Mouse (Mus musculus): ENCODE results near the gene Eps8l2. TPM values are rescaled to one million over a fixed set of nuclear protein-coding genes. Genes with fewer than 3 reads are reported as not detected.

Gene Eps8l2
- total RNA-seq (2023; ENCODE audit: inconsistent age): 1.2 TPM in 1 of 4 replicates, not detected in the others

DNA sequence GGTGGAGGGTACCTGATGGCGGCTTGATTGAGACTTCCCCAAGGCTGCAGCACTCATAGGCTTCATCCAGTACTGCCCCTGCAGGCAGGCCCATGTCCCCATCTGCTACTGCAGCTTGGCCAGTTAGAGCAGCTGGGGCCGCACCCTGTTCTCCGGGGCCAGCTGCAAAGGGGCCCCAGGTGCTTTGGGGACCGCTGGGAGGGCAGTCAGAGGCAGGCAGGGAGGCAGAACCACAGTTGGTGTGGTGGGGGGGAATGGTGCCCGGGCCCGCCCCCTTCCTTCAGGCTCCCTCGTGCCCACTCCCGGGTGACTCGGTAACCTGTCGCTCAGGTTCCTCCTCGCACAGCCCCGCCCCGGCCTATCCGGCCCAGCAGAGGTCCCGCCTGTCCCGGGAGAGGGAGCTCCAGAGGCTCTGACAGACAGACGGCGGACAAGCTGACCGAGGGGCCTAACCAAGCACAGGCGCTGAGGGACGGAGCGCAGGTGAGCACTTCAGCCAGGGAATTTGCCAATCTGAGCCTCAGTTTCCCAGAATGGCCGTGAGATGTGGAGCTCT, at the start of gene Eps8l2:
TSS of gene Eps8l2 (plus strand) at position 305 of the 556 bp plus-strand sequence.

GRCm38 (mm10) chr7:141291921-141292582, 46.6 kb upstream of the Eps8l2 start, which contains the start of gene Drd4:
Gene Drd4, plus strand, starts transcription at chr7:141292006.

DNA sequence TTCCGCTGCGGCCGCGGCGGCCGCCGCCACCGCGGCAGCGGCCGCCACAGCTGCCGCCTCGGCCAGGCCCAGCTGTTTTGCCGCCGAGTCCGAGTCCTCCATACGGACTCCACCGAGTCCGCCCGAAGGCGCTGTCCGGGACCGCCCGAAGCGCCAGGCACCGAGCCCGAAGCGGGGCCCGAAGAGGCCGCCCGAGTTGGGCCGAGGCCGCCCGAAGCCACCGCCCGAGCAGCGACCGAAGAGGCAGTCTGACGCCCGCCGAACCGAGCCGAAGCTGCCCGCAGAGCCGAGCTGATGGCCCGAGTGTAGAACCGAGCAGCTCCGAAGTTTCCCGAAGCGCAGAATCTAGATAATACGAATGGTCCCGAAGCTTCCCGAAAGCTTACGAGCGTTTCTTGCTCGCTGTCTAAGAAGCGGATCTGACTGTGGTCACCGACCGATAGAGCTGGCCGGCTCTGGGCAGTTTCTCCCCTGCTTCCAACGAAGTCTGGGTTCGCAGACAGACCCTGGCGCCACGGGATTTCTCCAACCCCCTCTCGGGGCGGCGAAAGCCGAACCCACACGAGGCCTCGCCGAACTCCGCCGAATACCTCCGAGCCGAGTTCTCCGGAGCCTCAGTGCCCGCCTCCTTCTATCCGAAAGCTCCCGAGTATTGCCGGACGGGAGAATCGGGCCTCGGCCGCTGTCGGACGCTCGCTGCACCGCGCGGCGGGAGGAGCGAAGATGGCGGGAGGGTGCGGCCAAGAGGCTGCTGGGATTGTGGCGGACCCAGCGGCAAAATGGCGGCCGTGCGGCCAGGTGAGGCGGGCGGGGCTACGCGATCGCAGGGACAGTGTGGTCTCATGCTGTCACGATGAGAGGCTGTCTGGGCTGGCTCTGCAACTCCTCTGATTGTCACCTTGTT, 11.0 kb upstream of the Eps8l2 start, which contains the start of the genes Deaf1 and Tmem80:
TSS of gene Deaf1 (minus strand) at position 222 of the 904 bp plus-strand sequence.
TSS of gene Tmem80 (plus strand) at position 271 of the 904 bp plus-strand sequence.

GRCm38 (mm10) chr7:141391625-141392551, 53.2 kb downstream of the Eps8l2 start, which contains the start of gene Taldo1:
Gene Taldo1, plus strand, starts transcription at chr7:141392199.

Other genes starting within 250 kb of the Eps8l2 start
- 35.5 to 39.1 TPM (median 37.6 TPM) in 4 replicates for gene Sigirr, start 238.3 kb upstream of the Eps8l2 start, total RNA-seq (2023; ENCODE audit: inconsistent age)
- gene Ano9, start 221.1 kb upstream of the Eps8l2 start, total RNA-seq (2023; ENCODE audit: inconsistent age): not detected in 4 replicates
- 7.8 to 11.5 TPM (median 9.6 TPM) in 4 replicates for gene Ptdss2, start 216.5 kb upstream of the Eps8l2 start, total RNA-seq (2023; ENCODE audit: inconsistent age)
- 67.1 to 79.0 TPM (median 70.2 TPM) in 4 replicates for gene Rnh1, start 166.0 kb upstream of the Eps8l2 start, total RNA-seq (2023; ENCODE audit: inconsistent age)
- gene Hras, start 144.9 kb upstream of the Eps8l2 start, total RNA-seq (2023; ENCODE audit: inconsistent age): 22.9 to 33.3 TPM (median 30.1 TPM) in 4 replicates
- gene Lrrc56, start 144.7 kb upstream of the Eps8l2 start, total RNA-seq (2023; ENCODE audit: inconsistent age): 6.7 to 10.0 TPM (median 8.1 TPM) in 4 replicates
- 3.7 to 4.6 TPM (median 4.1 TPM) in 4 replicates for gene Lmntd2, start 124.8 kb upstream of the Eps8l2 start, total RNA-seq (2023; ENCODE audit: inconsistent age)
- gene Rassf7, start 123.0 kb upstream of the Eps8l2 start, total RNA-seq (2023; ENCODE audit: inconsistent age): 8.4 to 13.1 TPM (median 10.6 TPM) in 4 replicates
- gene Phrf1, start 110.1 kb upstream of the Eps8l2 start, total RNA-seq (2023; ENCODE audit: inconsistent age): 136 to 148 TPM (median 141 TPM) in 4 replicates
- 32.3 to 66.0 TPM (median 40.5 TPM) in 4 replicates for gene Irf7, start 72.4 kb upstream of the Eps8l2 start, total RNA-seq (2023; ENCODE audit: inconsistent age)
- gene Cdhr5, start 62.1 kb upstream of the Eps8l2 start, total RNA-seq (2023; ENCODE audit: inconsistent age): not detected in 4 replicates
- not detected in 4 replicates for gene Sct, start 59.7 kb upstream of the Eps8l2 start, total RNA-seq (2023; ENCODE audit: inconsistent age)
- gene Drd4, start 46.9 kb upstream of the Eps8l2 start, total RNA-seq (2023; ENCODE audit: inconsistent age): not detected in 4 replicates
- 33.9 to 38.7 TPM (median 37.0 TPM) in 4 replicates for gene Deaf1, start 11.2 kb upstream of the Eps8l2 start, total RNA-seq (2023; ENCODE audit: inconsistent age)
- gene Tmem80, start 11.1 kb upstream of the Eps8l2 start, total RNA-seq (2023; ENCODE audit: inconsistent age): 14.7 to 20.5 TPM (median 19.9 TPM) in 4 replicates
- gene Taldo1, start 53.3 kb downstream of the Eps8l2 start, total RNA-seq (2023; ENCODE audit: inconsistent age): 139 to 149 TPM (median 140 TPM) in 4 replicates
- 34.1 to 35.8 TPM (median 34.8 TPM) in 4 replicates for gene Gatd1, start 75.3 kb downstream of the Eps8l2 start, total RNA-seq (2023; ENCODE audit: inconsistent age)
- not detected in 4 replicates for gene Cend1, start 90.6 kb downstream of the Eps8l2 start, total RNA-seq (2023; ENCODE audit: inconsistent age)
- 44.4 to 46.9 TPM (median 46.3 TPM) in 4 replicates for gene Slc25a22, start 99.0 kb downstream of the Eps8l2 start, total RNA-seq (2023; ENCODE audit: inconsistent age)
- gene Pidd1, start 105.1 kb downstream of the Eps8l2 start, total RNA-seq (2023; ENCODE audit: inconsistent age): 5.6 to 6.9 TPM (median 6.6 TPM) in 4 replicates
- gene Rplp2, start 108.5 kb downstream of the Eps8l2 start, total RNA-seq (2023; ENCODE audit: inconsistent age): 2,310 to 2,622 TPM (median 2,359 TPM) in 4 replicates
- 49.9 to 60.8 TPM (median 54.8 TPM) in 4 replicates for gene Pnpla2, start 116.3 kb downstream of the Eps8l2 start, total RNA-seq (2023; ENCODE audit: inconsistent age)
- gene Cracr2b, start 122.2 kb downstream of the Eps8l2 start, total RNA-seq (2023; ENCODE audit: inconsistent age): not detected in 4 replicates
- gene Cd151, start 128.5 kb downstream of the Eps8l2 start, total RNA-seq (2023; ENCODE audit: inconsistent age): 8.1 to 14.8 TPM (median 10.3 TPM) in 4 replicates
- gene Polr2l, start 136.3 kb downstream of the Eps8l2 start, total RNA-seq (2023; ENCODE audit: inconsistent age): 16.3 to 21.7 TPM (median 16.8 TPM) in 4 replicates
- 2.1 to 4.1 TPM (median 3.3 TPM) in 4 replicates for gene Tspan4, start 136.4 kb downstream of the Eps8l2 start, total RNA-seq (2023; ENCODE audit: inconsistent age)
- gene Chid1, start 201.0 kb downstream of the Eps8l2 start, total RNA-seq (2023; ENCODE audit: inconsistent age): 21.3 to 25.0 TPM (median 22.2 TPM) in 4 replicates
- 37.2 to 43.5 TPM (median 39.6 TPM) in 4 replicates for gene Ap2a2, start 223.3 kb downstream of the Eps8l2 start, total RNA-seq (2023; ENCODE audit: inconsistent age)

All from B cell, adult (primary cell).